Mouse (Mus musculus): Measurements from ENCODE around the gene Wdfy3.

GRCm38 (mm10) chr5:101899981-101900380, 169.7 kb downstream of the Wdfy3 start:
- TF ChIP-seq CTCF (IDR thresholded peaks at IDR 0.05; ENCODE audit: insufficient read depth, low read depth, low read length) (no peak), POLR2A (IDR thresholded peaks at IDR 0.05; ENCODE audit: insufficient read depth, low read depth, low read length) (no peak)

Data from olfactory bulb, adult 2 months (tissue).